ENCODE assay signal across 23 mouse cellular contexts in the genomic region with DNA sequence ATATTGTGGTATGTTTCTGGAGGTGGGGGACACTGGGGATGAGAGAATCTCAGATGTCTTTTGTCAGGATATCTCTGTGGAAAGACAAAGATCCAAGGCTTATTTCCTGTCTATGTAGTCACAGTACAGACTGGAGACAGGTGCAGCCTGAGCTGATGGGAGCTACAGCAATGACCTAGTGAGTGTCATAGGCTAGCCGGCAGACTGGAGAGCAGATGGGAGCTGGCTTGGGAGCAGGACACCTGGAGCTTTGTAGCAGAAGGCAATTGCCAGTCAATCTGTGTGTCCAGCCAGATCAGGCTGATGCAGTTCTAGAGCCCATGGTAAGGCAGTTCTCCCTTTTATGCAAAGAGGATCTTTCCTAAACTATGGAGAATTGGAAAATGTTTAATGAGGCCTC.
DNase-seq lines count a peak whose midpoint lies in the region; ATAC-seq lines count a peak whose summit lies in the region.
"Had no signal": no experiment of that assay in that cellular context is flagged by ENCODE, and none has a peak within 500 bp of the region (broad histone marks: within the 10 kb centered on the region; RNA-seq: fewer than 3 reads in every experiment).

No protein-coding gene starts in this region.

- intact Hi-C loops in heart, postnatal 10 days (cut with DNase I): no loop called here

- H3K27ac ChIP-seq in hindbrain, embryonic 16.5 days (ENCODE audit: low read depth, low read length): no peak overlapping the region
- H3K27ac ChIP-seq in hindbrain, embryonic 10.5 days: no peak overlapping the region
- H3K27ac ChIP-seq: forebrain, embryonic 15.5 days; heart, embryonic 10.5 days; limb, embryonic 15.5 days; liver, embryonic 14.5 days; midbrain, embryonic 13.5 days; neural tube, embryonic 13.5 days; stomach, postnatal 0 days had no signal

- no peaks in the 10 kb centered on the region for H3K4me1 ChIP-seq in hindbrain, embryonic 16.5 days (ENCODE audit: control insufficient read depth, insufficient read depth, low read depth, low read length)
- H3K4me1 ChIP-seq in hindbrain, embryonic 10.5 days (replicated peaks): no peaks in the 10 kb centered on the region
- H3K4me1 ChIP-seq: forebrain, embryonic 15.5 days; heart, embryonic 10.5 days; limb, embryonic 15.5 days; megakaryocyte, embryonic 14.5 days; midbrain, embryonic 13.5 days; neural tube, embryonic 13.5 days had no signal

- H3K4me2 ChIP-seq in hindbrain, embryonic 16.5 days (ENCODE audit: low read length): no peak overlapping the region
- H3K4me2 ChIP-seq: forebrain, embryonic 15.5 days; limb, embryonic 15.5 days; lung, embryonic 14.5 days; midbrain, embryonic 13.5 days; neural tube, embryonic 13.5 days had no signal

- no peak overlapping the region for H3K9ac ChIP-seq in hindbrain, embryonic 16.5 days (ENCODE audit: low read depth, low read length)
- H3K9ac ChIP-seq: forebrain, embryonic 15.5 days; limb, embryonic 15.5 days; liver, embryonic 14.5 days; lung, embryonic 14.5 days; midbrain, embryonic 13.5 days; neural tube, embryonic 13.5 days had no signal

- DNase-seq in hindbrain, embryonic 10.5 days (ENCODE audit: low spot score): no peak
- DNase-seq in cerebellum, adult 8-10 months: peak; percentile 95
- DNase-seq in cerebellum, postnatal 36 days: peak; percentile 95 to 98
- no peak for DNase-seq in kidney, postnatal 36 days
- no peak for DNase-seq in right cerebral cortex, adult 2 months (ENCODE audit: low spot score in 2 of 2)
- no peak for DNase-seq in heart, postnatal 10 days
- DNase-seq: gastrocnemius, postnatal 10 days; kidney, postnatal 25 days; lung, embryonic 14.5 days; right cerebral cortex, adult 18-20 months; thymus, adult 2 months; thymus, postnatal 4 days had no signal

- H3K4me3 ChIP-seq in hindbrain, embryonic 16.5 days (ENCODE audit: low read length): no peak overlapping the region
- no peak overlapping the region for H3K4me3 ChIP-seq in hindbrain, embryonic 10.5 days
- H3K4me3 ChIP-seq: forebrain, embryonic 15.5 days; heart, embryonic 10.5 days; limb, embryonic 15.5 days; megakaryocyte, embryonic 14.5 days; midbrain, embryonic 13.5 days; neural tube, embryonic 13.5 days had no signal

- no peaks in the 10 kb centered on the region for H3K36me3 ChIP-seq in hindbrain, embryonic 16.5 days (ENCODE audit: control insufficient read depth, insufficient read depth, low read length)
- H3K36me3 ChIP-seq in hindbrain, embryonic 10.5 days: no peaks in the 10 kb centered on the region
- H3K36me3 ChIP-seq: forebrain, embryonic 15.5 days; heart, embryonic 10.5 days; limb, embryonic 15.5 days; midbrain, embryonic 13.5 days; neural tube, embryonic 13.5 days had no signal

- peak; percentile 93 for ATAC-seq in hindbrain, embryonic 16.5 days
- ATAC-seq in cerebellum, adult (ENCODE audit: insufficient number of reproducible peaks, low FRiP score, low TSS enrichment): peak; percentile 99
- ATAC-seq: forebrain, embryonic 15.5 days; intestine, embryonic 16.5 days; midbrain, embryonic 13.5 days had no signal

- 67% methylated on average over 1 of the region's 1 CpGs for WGBS in hindbrain, embryonic 16.5 days
- 78% methylated on average over 1 of the region's 1 CpGs for WGBS in hindbrain, embryonic 10.5 days

- H3K9me3 ChIP-seq in hindbrain, embryonic 16.5 days (ENCODE audit: control insufficient read depth, low read length): no peaks in the 10 kb centered on the region
- H3K9me3 ChIP-seq in hindbrain, embryonic 10.5 days: no peaks in the 10 kb centered on the region
- H3K9me3 ChIP-seq: forebrain, embryonic 15.5 days; heart, embryonic 10.5 days; limb, embryonic 15.5 days; megakaryocyte, embryonic 14.5 days; midbrain, embryonic 13.5 days; neural tube, embryonic 13.5 days had no signal

- no peaks in the 10 kb centered on the region for H3K27me3 ChIP-seq in hindbrain, embryonic 16.5 days (replicated peaks; ENCODE audit: control insufficient read depth, insufficient read depth, low read length)
- no peaks in the 10 kb centered on the region for H3K27me3 ChIP-seq in hindbrain, embryonic 10.5 days (ENCODE audit: insufficient read depth, poor library complexity, severe bottlenecking)
- H3K27me3 ChIP-seq: forebrain, embryonic 15.5 days; limb, embryonic 15.5 days; megakaryocyte, embryonic 14.5 days; midbrain, embryonic 13.5 days; neural tube, embryonic 13.5 days had no signal

Comparison
In these comparisons a context has a peak if more than half of its experiments do, and no peak if none do; other contexts are left out.
1. DNase-seq: peak in cerebellum, adult 8-10 months (single experiment) and cerebellum, postnatal 36 days (2 of 2); none in hindbrain, embryonic 10.5 days (single experiment), kidney, postnatal 36 days (0 of 2), right cerebral cortex, adult 2 months (0 of 2) and heart, postnatal 10 days (0 of 2).